Mouse (Mus musculus): Measurements from ENCODE around the gene Olfr695.
"Not testable (repeated sequence)": the region's sequence is repeated elsewhere in the genome, so short reads cannot be mapped to it uniquely, and the experiment has no call there.

Gene Olfr695

GRCm38 (mm10) chr7:106716296-106716695, at the start of gene Olfr695:
Gene Olfr695 (minus strand): TSS chr7:106716396.
- DNase-seq (ENCODE audit: low read depth), result no peak

GRCm38 (mm10) chr7:106761008-106761407, 44.8 kb upstream of the Olfr695 start:
- DNase-seq (ENCODE audit: low read depth), result not testable (repeated sequence)

GRCm38 (mm10) chr7:106758800-106759199, 42.6 kb upstream of the Olfr695 start:
- no peak for DNase-seq (ENCODE audit: low read depth)

- DNase-seq (ENCODE audit: low read depth), result no peak
Observed at GRCm38 (mm10) chr7:106755297-106755696, 39.1 kb upstream of the Olfr695 start, which contains the start of gene Olfr698. Gene Olfr698 (minus strand): TSS chr7:106755397.

- no peak for DNase-seq (ENCODE audit: low read depth)
Observed at GRCm38 (mm10) chr7:106745811-106746210, 29.6 kb upstream of the Olfr695 start.

GRCm38 (mm10) chr7:106742343-106742742, 26.1 kb upstream of the Olfr695 start, which contains the start of gene Olfr697:
Gene Olfr697 (minus strand): TSS chr7:106742443.
- DNase-seq (ENCODE audit: low read depth), result no peak

- DNase-seq (ENCODE audit: low read depth), result no peak
Observed at GRCm38 (mm10) chr7:106737028-106737427, 20.8 kb upstream of the Olfr695 start.

- no peak for DNase-seq (ENCODE audit: low read depth)
Observed at GRCm38 (mm10) chr7:106733717-106734116, 17.5 kb upstream of the Olfr695 start.

- not testable (repeated sequence) for DNase-seq (ENCODE audit: low read depth)
Observed at GRCm38 (mm10) chr7:106725654-106726053, 9.5 kb upstream of the Olfr695 start.

- DNase-seq (ENCODE audit: low read depth), result no peak
Observed at GRCm38 (mm10) chr7:106711463-106711862, 4.7 kb downstream of the Olfr695 start.

- not testable (repeated sequence) for DNase-seq (ENCODE audit: low read depth)
Observed at GRCm38 (mm10) chr7:106707705-106708104, 8.5 kb downstream of the Olfr695 start.

GRCm38 (mm10) chr7:106696891-106697290, 19.3 kb downstream of the Olfr695 start:
- DNase-seq (ENCODE audit: low read depth), result no peak

- DNase-seq (ENCODE audit: low read depth), result no peak
Observed at GRCm38 (mm10) chr7:106692976-106693375, 23.2 kb downstream of the Olfr695 start.

- DNase-seq (ENCODE audit: low read depth), result no peak
Observed at GRCm38 (mm10) chr7:106691714-106692113, 24.5 kb downstream of the Olfr695 start, which contains the start of gene Olfr694. Gene Olfr694 (minus strand): TSS chr7:106691814.

GRCm38 (mm10) chr7:106685382-106685781, 30.8 kb downstream of the Olfr695 start:
- DNase-seq (ENCODE audit: low read depth), result no peak

GRCm38 (mm10) chr7:106680484-106680883, 35.7 kb downstream of the Olfr695 start, which contains the start of gene Olfr693:
Gene Olfr693 (minus strand): TSS chr7:106680584.
- no peak for DNase-seq (ENCODE audit: low read depth)
